Mouse (Mus musculus) intestine, embryonic 14.5 days (tissue): ENCODE data around the gene Iah1. TPM values are rescaled to one million over a fixed set of nuclear protein-coding genes. Genes with fewer than 3 reads are reported as not detected.

Experiments
- ATAC-seq: fragments of 200-750 bp; cut with Nextera tagmentation; replicated peaks from 2 replicates; pipeline ENCODE4 v1.8.0; 2017; ENCODE audit warnings: low read depth, moderate number of reproducible peaks, moderate TSS enrichment, moderate library complexity; ENCODE audit not compliant: low FRiP score, low TSS enrichment
- DNase-seq: peaks from one replicate; pipeline ENCODE4 v3.0.0-alpha.2; 2018; ENCODE audit warnings: low spot score
- H3K27ac ChIP-seq: fragments of 300-500 bp; sonication (generic); 2 replicates; pipeline ENCODE4 v1.5.1; 2014; ENCODE audit warnings: low read depth, mild to moderate bottlenecking, control low read depth
- H3K27me3 ChIP-seq: fragments of 300-500 bp; sonication (generic); replicated peaks from 2 replicates; pipeline ENCODE4 v1.6.1; 2014; ENCODE audit warnings: low read length, control low read depth; ENCODE audit not compliant: control insufficient read depth, insufficient read depth
- H3K36me3 ChIP-seq: fragments of 300-500 bp; sonication (generic); 2 replicates; pipeline ENCODE4 v1.6.1; 2014; ENCODE audit warnings: low read length, control low read depth; ENCODE audit not compliant: control insufficient read depth, insufficient read depth
- H3K4me1 ChIP-seq: fragments of 300-500 bp; sonication (generic); replicated peaks from 2 replicates; pipeline ENCODE4 v1.6.1; 2014; ENCODE audit warnings: low read length, control low read depth, mixed read lengths; ENCODE audit not compliant: control insufficient read depth, insufficient read depth
- H3K4me2 ChIP-seq: fragments of 300-500 bp; sonication (generic); 2 replicates; pipeline ENCODE4 v1.6.1; 2014; ENCODE audit warnings: low read length
- H3K4me3 ChIP-seq: fragments of 300-500 bp; sonication (generic); 2 replicates; pipeline ENCODE4 v1.5.1; 2014; ENCODE audit warnings: low read depth, low read length, control low read depth, mixed read lengths
- H3K9ac ChIP-seq: fragments of 300-500 bp; sonication (generic); 2 replicates; pipeline ENCODE4 v1.6.1; 2014; ENCODE audit warnings: mild to moderate bottlenecking, low read length
- H3K9me3 ChIP-seq: fragments of 300-500 bp; sonication (generic); 2 replicates; pipeline ENCODE4 v1.6.1; 2016; ENCODE audit warnings: low read length, control low read depth; ENCODE audit not compliant: control insufficient read depth
- WGBS: fragments of 180-500 bp; shearing (Covaris S2); extraction: QIAGEN DNeasy Blood & Tissue Kit; methylation state at CpG from one replicate; pipeline ENCODE4 v1.1.7; 2014; 5-methylcytosine and 5-hydroxymethylcytosine counted together
- polyA plus RNA-seq: library from polyadenylated mRNA; unstranded; fragments of >200 nt; fragmentation: Nextera tagmentation; extraction: Ambion mirVana; gene quantifications from 2 replicates; pipeline ENCODE4 v1.2.1, GENCODE M21; 2014

Iah1 gene
- polyA plus RNA-seq, 1 experiment from 2014 or later: 51.7 TPM

- no peak for ATAC-seq
- H3K9ac ChIP-seq: no peak overlapping the region
- H3K4me1 ChIP-seq: no peaks in the 10 kb centered on the region
- DNase-seq: peak; percentile 48
- no peak overlapping the region for H3K27ac ChIP-seq
- 91% methylated on average over 8 of the region's 8 CpGs for WGBS
- no peaks in the 10 kb centered on the region for H3K27me3 ChIP-seq
- no peaks in the 10 kb centered on the region for H3K9me3 ChIP-seq
- H3K4me3 ChIP-seq: no peak overlapping the region
- peaks cover 79% of the 10 kb centered on the region for H3K36me3 ChIP-seq
- no peak overlapping the region for H3K4me2 ChIP-seq
These were observed 9.1 kb downstream of the Iah1 start for GRCm38 (mm10) chr12:21325266-21325665.

- DNase-seq (no peak), ATAC-seq (no peak)
- 91% methylated on average over 3 of the region's 3 CpGs for WGBS
- no peaks in the 10 kb centered on the region for H3K4me1 ChIP-seq
- H3K9ac ChIP-seq: no peak overlapping the region
- H3K4me2 ChIP-seq: no peak overlapping the region
- H3K4me3 ChIP-seq: no peak overlapping the region
- H3K9me3 ChIP-seq: no peaks in the 10 kb centered on the region
- peaks cover 78% of the 10 kb centered on the region for H3K36me3 ChIP-seq
- H3K27me3 ChIP-seq: no peaks in the 10 kb centered on the region
- no peak overlapping the region for H3K27ac ChIP-seq
These were observed 10.1 kb downstream of the Iah1 start for GRCm38 (mm10) chr12:21326325-21326724.

- Histone ChIP-seq H3K36me3 (peaks cover 79% of the 10 kb centered on the region), H3K4me1 (no peaks in the 10 kb centered on the region), H3K9me3 (no peaks in the 10 kb centered on the region), H3K4me3 (no peak overlapping the region), H3K27ac (no peak overlapping the region), H3K27me3 (no peaks in the 10 kb centered on the region), H3K9ac (no peak overlapping the region), H3K4me2 (no peak overlapping the region)
- ATAC-seq (no peak), DNase-seq (peak; percentile 39)
- WGBS: 81% methylated on average over 9 of the region's 9 CpGs
These were observed 13.6 kb downstream of the Iah1 start for GRCm38 (mm10) chr12:21329661-21330400.

DNA sequence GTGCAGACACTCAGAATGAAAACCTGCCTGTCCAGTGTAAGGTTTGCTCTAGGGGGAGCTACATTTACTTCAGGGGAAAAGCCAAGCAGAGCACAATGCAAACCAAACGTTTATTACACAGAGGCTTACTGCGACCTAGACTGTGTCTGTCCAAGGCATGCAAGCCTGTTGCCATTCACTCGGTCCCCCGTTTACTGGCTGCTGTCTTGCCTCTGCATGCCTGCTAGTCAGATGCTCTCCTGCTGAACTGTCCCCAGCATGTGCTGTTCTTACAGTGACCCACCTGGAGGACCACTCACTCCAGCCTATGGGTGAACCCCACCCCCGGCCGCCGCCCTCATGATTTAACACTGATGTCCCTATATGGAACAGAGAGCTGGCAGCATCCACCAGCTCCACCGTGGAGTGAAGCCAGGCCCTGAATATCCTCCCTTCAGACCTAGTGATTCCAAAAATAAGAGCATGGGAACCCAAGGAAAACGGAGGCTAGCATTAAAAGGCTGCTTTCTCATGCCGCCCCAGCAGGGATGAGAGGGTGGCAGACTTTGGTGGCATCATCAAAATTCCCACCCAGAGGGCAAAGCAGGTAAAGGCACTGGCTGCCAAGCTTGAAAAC is 14.9 kb downstream of the Iah1 start:
- Histone ChIP-seq H3K4me3 (no peak overlapping the region), H3K36me3 (peaks cover 78% of the 10 kb centered on the region), H3K9me3 (no peaks in the 10 kb centered on the region), H3K27me3 (no peaks in the 10 kb centered on the region), H3K4me1 (no peaks in the 10 kb centered on the region), H3K27ac (no peak overlapping the region), H3K4me2 (no peak overlapping the region), H3K9ac (no peak overlapping the region)
- 83% methylated on average over 10 of the region's 10 CpGs for WGBS
- DNase-seq (no peak), ATAC-seq (no peak)

DNA sequence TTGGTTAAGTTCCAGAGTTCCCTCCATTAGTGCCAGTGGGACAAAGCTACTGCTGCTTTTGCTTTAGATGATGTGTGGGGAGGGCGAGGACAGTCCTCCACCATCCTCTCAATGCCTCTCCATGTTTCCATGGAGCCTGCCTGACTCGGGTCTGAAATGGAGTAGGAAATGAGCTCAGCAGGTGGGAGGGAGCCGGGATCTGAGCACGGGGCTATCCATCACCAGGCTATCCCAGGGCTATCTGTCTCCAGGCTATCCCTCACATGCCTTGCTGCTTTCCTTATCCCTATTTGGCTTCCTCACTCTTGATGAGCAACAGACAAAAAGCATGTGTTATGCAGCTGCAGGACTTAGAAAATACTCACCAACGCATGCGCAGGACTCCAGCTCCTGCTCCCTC is 15.5 kb downstream of the Iah1 start:
- H3K27ac ChIP-seq: no peak overlapping the region
- no peak overlapping the region for H3K4me3 ChIP-seq
- ATAC-seq (no peak), DNase-seq (no peak)
- no peaks in the 10 kb centered on the region for H3K27me3 ChIP-seq
- H3K9ac ChIP-seq: no peak overlapping the region
- no peaks in the 10 kb centered on the region for H3K4me1 ChIP-seq
- no peak overlapping the region for H3K4me2 ChIP-seq
- H3K36me3 ChIP-seq: peaks cover 82% of the 10 kb centered on the region
- H3K9me3 ChIP-seq: no peaks in the 10 kb centered on the region
- WGBS: 89% methylated on average over 6 of the region's 6 CpGs

GRCm38 (mm10) chr12:21333021-21333420 is 16.8 kb downstream of the Iah1 start:
- Histone ChIP-seq H3K4me1 (no peaks in the 10 kb centered on the region), H3K4me2 (no peak overlapping the region), H3K36me3 (peaks cover 80% of the 10 kb centered on the region), H3K9me3 (no peaks in the 10 kb centered on the region), H3K4me3 (no peak overlapping the region), H3K27me3 (no peaks in the 10 kb centered on the region), H3K9ac (no peak overlapping the region), H3K27ac (no peak overlapping the region)
- ATAC-seq: no peak
- 91% methylated on average over 7 of the region's 7 CpGs for WGBS
- no peak for DNase-seq

DNA sequence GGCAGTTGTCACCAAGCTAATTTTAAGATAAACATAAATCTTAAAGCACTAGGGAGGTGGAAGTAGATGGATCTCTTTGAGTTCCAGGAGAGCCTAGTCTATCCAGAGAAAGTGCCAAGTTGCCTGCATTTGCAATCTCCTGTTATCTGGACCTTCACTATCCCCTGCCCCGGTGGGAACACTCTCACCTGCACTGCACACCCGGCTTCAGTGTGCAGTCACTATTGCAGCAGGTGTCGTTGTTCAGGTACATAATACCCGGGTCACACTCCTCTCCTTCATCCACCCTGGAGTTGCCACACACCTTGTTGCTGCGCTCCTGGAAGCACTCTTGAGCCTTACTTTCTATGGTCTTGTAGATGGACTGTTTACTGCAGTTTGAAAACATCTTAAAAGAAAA is 17.6 kb downstream of the Iah1 start:
- ATAC-seq: no peak

DNA sequence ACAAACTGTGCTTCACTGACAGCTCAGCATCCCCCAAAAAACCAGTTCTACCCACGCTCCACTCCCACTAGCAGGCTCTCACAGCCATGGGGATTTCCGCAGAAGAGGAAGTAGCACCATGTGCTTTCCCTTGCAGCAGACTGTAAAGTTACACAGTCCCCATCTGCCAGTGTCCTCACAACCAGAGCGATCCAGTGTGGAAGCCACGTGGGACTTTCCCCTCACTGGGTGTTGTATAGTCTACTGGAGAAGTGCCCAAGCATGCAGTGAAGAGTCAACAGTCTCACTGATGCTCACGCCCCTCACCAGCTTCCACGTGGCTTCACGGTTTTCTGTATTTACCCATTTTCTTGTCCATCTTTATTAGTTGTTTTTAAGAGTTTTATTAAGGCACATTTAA is 19.7 kb downstream of the Iah1 start:
- H3K9ac ChIP-seq: no peak overlapping the region
- H3K9me3 ChIP-seq: no peaks in the 10 kb centered on the region
- 85% methylated on average over 7 of the region's 7 CpGs for WGBS
- no peaks in the 10 kb centered on the region for H3K4me1 ChIP-seq
- H3K27me3 ChIP-seq: no peaks in the 10 kb centered on the region
- H3K36me3 ChIP-seq: peaks cover 79% of the 10 kb centered on the region
- ATAC-seq (no peak), DNase-seq (no peak)
- no peak overlapping the region for H3K4me3 ChIP-seq
- no peak overlapping the region for H3K4me2 ChIP-seq
- no peak overlapping the region for H3K27ac ChIP-seq

More for the DNA sequence above, 17.6 kb downstream of the Iah1 start:
- Histone ChIP-seq H3K4me3 (no peak overlapping the region), H3K36me3 (peaks cover 75% of the 10 kb centered on the region), H3K4me2 (no peak overlapping the region), H3K27ac (no peak overlapping the region), H3K27me3 (no peaks in the 10 kb centered on the region), H3K4me1 (no peaks in the 10 kb centered on the region), H3K9me3 (no peaks in the 10 kb centered on the region), H3K9ac (no peak overlapping the region)
- DNase-seq: no peak
- 95% methylated on average over 5 of the region's 5 CpGs for WGBS

- H3K9ac ChIP-seq: no peak overlapping the region
- H3K4me3 ChIP-seq: no peak overlapping the region
- WGBS: 93% methylated on average over 5 of the region's 5 CpGs
- H3K27me3 ChIP-seq: no peaks in the 10 kb centered on the region
- H3K9me3 ChIP-seq: no peaks in the 10 kb centered on the region
- no peak for ATAC-seq
- H3K36me3 ChIP-seq: peaks cover 73% of the 10 kb centered on the region
- peak; percentile 24 for DNase-seq
- no peaks in the 10 kb centered on the region for H3K4me1 ChIP-seq
- no peak overlapping the region for H3K27ac ChIP-seq
- H3K4me2 ChIP-seq: no peak overlapping the region
These were observed 21.0 kb downstream of the Iah1 start for GRCm38 (mm10) chr12:21337171-21337570.
